In genomic region chr2:154427853-154428360, GRCm38 (mm10) we compare ENCODE assay signal across 8 mouse cellular contexts. TPM values are rescaled to one million over a fixed set of nuclear protein-coding genes. Genes with fewer than 3 reads are reported as not detected.
DNase-seq lines count a peak whose midpoint lies in the region; ATAC-seq and TF ChIP-seq lines count a peak whose summit lies in the region.

No protein-coding gene starts in this region.

- ATAC-seq in liver, embryonic 11.5 days (replicated peaks; ENCODE audit: low FRiP score), result no peak
- peak; percentile 84 for ATAC-seq in kidney, postnatal 0 days (replicated peaks; ENCODE audit: low FRiP score, low read depth)

- 36% methylated on average over 17 of the region's 17 CpGs for WGBS in liver, embryonic 11.5 days
- 11% methylated on average over 17 of the region's 17 CpGs for WGBS in kidney, postnatal 0 days

- no peak overlapping the region for H3K27ac ChIP-seq in liver, embryonic 11.5 days (ENCODE audit: low read depth, low read length)
- H3K27ac ChIP-seq in kidney, postnatal 0 days, result peak overlapping the region; percentile 65

- H3K36me3 ChIP-seq in liver, embryonic 11.5 days (ENCODE audit: control insufficient read depth, insufficient read depth, low read length), result no peaks in the 10 kb centered on the region
- no peaks in the 10 kb centered on the region for H3K36me3 ChIP-seq in kidney, postnatal 0 days (ENCODE audit: insufficient read depth, low read length)

- no peaks in the 10 kb centered on the region for H3K9me3 ChIP-seq in liver, embryonic 11.5 days (ENCODE audit: control insufficient read depth, low read length)
- no peaks in the 10 kb centered on the region for H3K9me3 ChIP-seq in kidney, postnatal 0 days (replicated peaks; ENCODE audit: low read length)

- H3K4me1 ChIP-seq in liver, embryonic 11.5 days (replicated peaks; ENCODE audit: control insufficient read depth, insufficient read depth, low read length), result no peaks in the 10 kb centered on the region
- H3K4me1 ChIP-seq in kidney, postnatal 0 days (replicated peaks; ENCODE audit: insufficient read depth, low read length), result 0 out of 2 replicates have a peak, but pooled peaks cover 5% of the 10 kb centered on the region

- no peak overlapping the region for H3K4me3 ChIP-seq in liver, embryonic 11.5 days (ENCODE audit: low read depth, low read length)
- H3K4me3 ChIP-seq in kidney, postnatal 0 days (replicated peaks; ENCODE audit: low read depth, low read length), result no peak overlapping the region

- no peak overlapping the region for H3K9ac ChIP-seq in liver, embryonic 11.5 days (ENCODE audit: low read depth, low read length)
- H3K9ac ChIP-seq in kidney, postnatal 0 days (ENCODE audit: low read depth, low read length), result peak overlapping the region; percentile 15; the same call in 1 of the 2 replicates

- H3K27me3 ChIP-seq in liver, embryonic 11.5 days (replicated peaks; ENCODE audit: control insufficient read depth, insufficient read depth, low read length), result peaks cover 8% of the 10 kb centered on the region
- H3K27me3 ChIP-seq in kidney, postnatal 0 days (ENCODE audit: insufficient read depth, low read length), result no peaks in the 10 kb centered on the region

- H3K4me2 ChIP-seq in liver, embryonic 11.5 days, result peak overlapping the region; percentile 24
- peak overlapping the region; percentile 13 for H3K4me2 ChIP-seq in kidney, postnatal 0 days (ENCODE audit: low read length)

- no peak for DNase-seq in liver, embryonic 11.5 days (ENCODE audit: low spot score)
- DNase-seq in liver (no peak), adipocyte (ENCODE audit: low spot score) (no peak)
- peak; percentile 16 for DNase-seq in fat pad, adult 2 months (ENCODE audit: extremely low read depth, low read depth, low spot score)
- peak; percentile 38 for DNase-seq in kidney, postnatal 0 days (ENCODE audit: low spot score)
- DNase-seq in lung, postnatal 4 days, result peak; percentile 84 to 90
- DNase-seq in right cerebral cortex, adult 18-20 months, result no peak
- DNase-seq in c-Kit-positive CD71-positive TER-119-positive erythroid progenitor cells, embryonic 14.5 days (ENCODE audit: low spot score), result no peak

- no peak for TF ChIP-seq CTCF in kidney, postnatal 0 days (IDR thresholded peaks at IDR 0.05; ENCODE audit: low read depth)

RNA-seq across cellular contexts. Expression of gene Cbfa2t2, which starts 8.4 kb away (rescaled TPM):
- polyA plus RNA-seq in liver, embryonic 11.5 days (2014; fragmentation: Nextera tagmentation; extraction: Ambion mirVana), result 23.5 and 23.6 TPM in 2 replicates
- polyA plus RNA-seq in kidney, postnatal 0 days (2015; fragmentation: Nextera tagmentation; extraction: Ambion mirVana), result 23.6 and 26.0 TPM in 2 replicates

RNA-seq across cellular contexts. Expression of gene Snta1, which starts 20.0 kb away (rescaled TPM):
- 1.5 and 2.4 TPM in 2 replicates for polyA plus RNA-seq in liver, embryonic 11.5 days (2014; fragmentation: Nextera tagmentation; extraction: Ambion mirVana)
- polyA plus RNA-seq in kidney, postnatal 0 days (2015; fragmentation: Nextera tagmentation; extraction: Ambion mirVana), result 16.8 and 16.9 TPM in 2 replicates

RNA-seq across cellular contexts. Expression of gene Cdk5rap1, which starts 55.1 kb away (rescaled TPM):
- 23.5 and 23.7 TPM in 2 replicates for polyA plus RNA-seq in liver, embryonic 11.5 days (2014; fragmentation: Nextera tagmentation; extraction: Ambion mirVana)
- polyA plus RNA-seq in kidney, postnatal 0 days (2015; fragmentation: Nextera tagmentation; extraction: Ambion mirVana), result 13.9 and 25.2 TPM in 2 replicates

Comparison
In these comparisons a context has a peak if more than half of its experiments do, and no peak if none do; other contexts are left out.
1. DNase-seq: peak in fat pad, adult 2 months (single experiment), kidney, postnatal 0 days (single experiment) and lung, postnatal 4 days (2 of 2); none in liver, embryonic 11.5 days (single experiment), liver (single experiment), right cerebral cortex, adult 18-20 months (single experiment), c-Kit-positive CD71-positive TER-119-positive erythroid progenitor cells, embryonic 14.5 days (single experiment) and adipocyte (single experiment).